Mouse (Mus musculus) stomach, postnatal 0 days (tissue): ENCODE data around the gene Col6a5.

ENCODE experiments used
- CTCF ChIP-seq: IDR thresholded peaks from 2 replicates; pipeline ENCODE4 v1.5.1; 2016; ENCODE audit warnings: antibody characterized with exemption, low read depth, mild to moderate bottlenecking, moderate library complexity
- EP300 ChIP-seq: optimal IDR thresholded peaks from 2 replicates; pipeline ENCODE3; 2016; ENCODE audit warnings: antibody characterized with exemption

DNA sequence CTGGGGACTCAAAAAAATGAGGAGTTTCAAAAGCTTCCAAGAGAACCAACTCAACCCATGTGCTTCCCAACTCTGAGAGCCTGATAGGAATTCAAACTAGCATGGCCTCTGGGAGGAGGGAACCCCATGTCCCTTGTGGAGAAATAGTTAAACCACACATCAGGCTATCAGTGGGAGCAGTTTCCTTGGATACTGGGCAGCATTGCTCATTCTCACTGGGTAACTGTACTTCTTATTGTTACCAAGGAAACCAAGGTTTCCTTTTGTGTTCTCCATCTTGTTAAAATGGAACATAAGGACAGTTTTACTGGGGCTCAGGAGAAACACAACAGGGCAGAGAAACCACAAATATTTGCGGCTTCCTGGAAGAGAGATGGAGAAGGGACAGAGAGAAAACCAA, 10.7 kb downstream of the Col6a5 start:
- TF ChIP-seq CTCF: no peak
- TF ChIP-seq EP300: no peak
